ENCODE assay signal across 36 mouse cellular contexts in genomic region chr9:69691756-69692155, GRCm38 (mm10).
"Had no signal": no experiment of that assay in that cellular context is flagged by ENCODE, and none has a peak within 500 bp of the region (broad histone marks: within the 10 kb centered on the region; RNA-seq: fewer than 3 reads in every experiment).

No protein-coding gene starts in this region.

- H3K36me3 ChIP-seq: heart, embryonic 10.5 days; heart, embryonic 12.5 days; heart, embryonic 13.5 days; heart, embryonic 15.5 days; hindbrain, embryonic 10.5 days; hindbrain, embryonic 12.5 days; hindbrain, embryonic 13.5 days; hindbrain, embryonic 15.5 days; intestine, embryonic 15.5 days; kidney, embryonic 15.5 days had no signal

- H3K27me3 ChIP-seq: heart, embryonic 12.5 days; heart, embryonic 13.5 days; heart, embryonic 15.5 days; hindbrain, embryonic 12.5 days; hindbrain, embryonic 13.5 days; hindbrain, embryonic 15.5 days; intestine, embryonic 15.5 days had no signal

- H3K9me3 ChIP-seq: heart, embryonic 10.5 days; heart, embryonic 12.5 days; heart, embryonic 13.5 days; heart, embryonic 15.5 days; hindbrain, embryonic 10.5 days; hindbrain, embryonic 12.5 days; hindbrain, embryonic 13.5 days; hindbrain, embryonic 15.5 days; intestine, embryonic 15.5 days; kidney, embryonic 15.5 days had no signal

- H3K4me1 ChIP-seq: heart, embryonic 10.5 days; heart, embryonic 12.5 days; heart, embryonic 13.5 days; heart, embryonic 15.5 days; hindbrain, embryonic 15.5 days; intestine, embryonic 15.5 days; kidney, embryonic 15.5 days had no signal

- DNase-seq: heart, adult 2 months; heart, postnatal 10 days; heart, postnatal 14 days; heart, postnatal 36 days; heart, postnatal 4 days; kidney, adult 11 months; kidney, adult 18-20 months; kidney, adult 2 months; kidney, adult 8-10 months; kidney, adult 9 months; kidney, postnatal 10 days; kidney, postnatal 14 days; kidney, postnatal 25 days; kidney, postnatal 36 days; kidney, postnatal 4 days; layer of hippocampus, adult 9-11 months; layer of hippocampus, postnatal 36 days had no signal

- H3K9ac ChIP-seq: heart, embryonic 12.5 days; heart, embryonic 13.5 days; heart, embryonic 15.5 days; hindbrain, embryonic 12.5 days; hindbrain, embryonic 13.5 days; hindbrain, embryonic 14.5 days; hindbrain, embryonic 15.5 days; intestine, embryonic 15.5 days; kidney, embryonic 15.5 days had no signal

- ATAC-seq: hindbrain, embryonic 16.5 days; hindbrain, postnatal 0 days; inflammation-experienced regulatory T-cells, adult 6 months; intestine, embryonic 15.5 days; intestine, embryonic 16.5 days; intestine, postnatal 0 days had no signal

- H3K27ac ChIP-seq: heart, adult 2 months; heart, embryonic 10.5 days; heart, embryonic 13.5 days; heart, embryonic 15.5 days; hindbrain, embryonic 10.5 days; hindbrain, embryonic 12.5 days; hindbrain, embryonic 13.5 days; hindbrain, embryonic 14.5 days; hindbrain, embryonic 15.5 days; hindbrain, postnatal 0 days; intestine, embryonic 15.5 days; kidney, embryonic 15.5 days; kidney, postnatal 0 days; layer of hippocampus, adult 2 months had no signal

- H3K4me2 ChIP-seq: heart, embryonic 11.5 days; heart, embryonic 12.5 days; heart, embryonic 13.5 days; heart, embryonic 15.5 days; hindbrain, embryonic 12.5 days; hindbrain, embryonic 13.5 days; hindbrain, embryonic 14.5 days; hindbrain, embryonic 15.5 days; intestine, embryonic 15.5 days; kidney, embryonic 15.5 days had no signal

- H3K4me3 ChIP-seq: heart, adult 2 months; heart, embryonic 10.5 days; heart, embryonic 12.5 days; heart, embryonic 13.5 days; heart, embryonic 15.5 days; hindbrain, embryonic 10.5 days; hindbrain, embryonic 12.5 days; hindbrain, embryonic 13.5 days; hindbrain, embryonic 15.5 days; intestine, embryonic 15.5 days; kidney, embryonic 15.5 days; layer of hippocampus, adult 2 months had no signal
